Mouse (Mus musculus): Measurements from ENCODE around the gene Runx1.

GRCm38 (mm10) chr16:92864191-92864590 lies 38.2 kb upstream of the Runx1 start:
- TF ChIP-seq TAL1 (IDR thresholded peaks at IDR 0.05; ENCODE audit: low read length), result no peak
- TF ChIP-seq GATA1 (IDR thresholded peaks at IDR 0.05; ENCODE audit: low read length), result no peak

Data from erythroblast, embryonic 14.5 days (primary cell).